Mouse (Mus musculus): ENCODE measurements around the gene Foxf1. TPM values are rescaled to one million over a fixed set of nuclear protein-coding genes. Genes with fewer than 3 reads are reported as not detected.

The Foxf1 gene
- polyA plus RNA-seq (2015; fragmentation: Nextera tagmentation; extraction: Ambion mirVana), result 59.3 and 64.0 TPM in 2 replicates

DNA sequence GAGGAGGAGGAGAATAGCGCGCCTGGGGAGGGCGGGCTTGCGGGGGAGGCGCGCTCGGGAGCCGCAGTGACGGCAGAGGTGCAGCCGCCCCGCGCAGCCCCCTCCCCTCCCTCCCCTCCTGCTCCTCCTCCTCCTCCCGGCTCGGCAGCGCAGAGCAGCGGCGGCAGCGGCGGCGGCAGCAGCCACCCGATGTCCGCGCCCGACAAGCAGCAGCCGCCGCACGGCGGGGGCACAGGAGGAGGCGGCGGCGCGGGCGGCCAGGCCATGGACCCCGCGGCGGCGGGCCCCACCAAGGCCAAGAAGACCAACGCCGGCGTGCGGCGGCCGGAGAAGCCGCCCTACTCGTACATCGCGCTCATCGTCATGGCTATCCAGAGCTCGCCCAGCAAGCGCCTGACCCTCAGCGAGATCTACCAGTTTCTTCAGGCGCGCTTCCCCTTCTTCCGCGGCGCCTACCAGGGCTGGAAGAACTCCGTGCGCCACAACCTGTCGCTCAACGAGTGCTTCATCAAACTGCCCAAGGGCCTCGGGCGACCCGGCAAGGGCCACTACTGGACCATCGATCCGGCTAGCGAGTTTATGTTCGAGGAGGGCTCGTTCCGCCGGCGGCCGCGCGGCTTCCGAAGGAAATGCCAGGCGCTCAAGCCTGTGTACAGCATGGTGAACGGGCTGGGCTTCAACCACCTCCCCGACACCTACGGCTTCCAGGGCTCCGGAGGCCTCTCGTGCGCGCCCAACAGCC is at the start of gene Foxf1:
Foxf1 (plus strand) TSS at position 177 of the 742 bp plus-strand sequence.
- Histone ChIP-seq H3K27ac (replicated peaks) (peak within 1 kb of the TSS; percentile 99), H3K36me3 (ENCODE audit: control insufficient read depth, insufficient read depth, low read length) (no peaks in the 10 kb centered on the region; the same call in 1 of the 2 replicates), H3K9ac (ENCODE audit: low read length) (peak within 1 kb of the TSS; percentile 89), H3K9me3 (ENCODE audit: control insufficient read depth, low read length) (no peaks in the 10 kb centered on the region), H3K4me3 (ENCODE audit: low read depth, low read length) (peak within 1 kb of the TSS; percentile 69), H3K4me1 (replicated peaks; ENCODE audit: control insufficient read depth, insufficient read depth) (no peaks in the 10 kb centered on the region), H3K4me2 (replicated peaks; ENCODE audit: low read depth) (peak within 1 kb of the TSS; percentile 71), H3K27me3 (ENCODE audit: control insufficient read depth, insufficient read depth, low read length) (peaks cover 5% of the 10 kb centered on the region)
- WGBS, result under 1% methylated on average over 46 of the region's 83 CpGs
- ATAC-seq (ENCODE audit: low FRiP score, low TSS enrichment) (peak; percentile 71; the same call in 1 of the 2 replicates), DNase-seq (ENCODE audit: low spot score) (peak; percentile 68)
- no peak for TF ChIP-seq CTCF (IDR thresholded peaks at IDR 0.05; ENCODE audit: low read depth)
- TF ChIP-seq EP300 (optimal IDR thresholded peaks at IDR 0.05), result no peak

DNA sequence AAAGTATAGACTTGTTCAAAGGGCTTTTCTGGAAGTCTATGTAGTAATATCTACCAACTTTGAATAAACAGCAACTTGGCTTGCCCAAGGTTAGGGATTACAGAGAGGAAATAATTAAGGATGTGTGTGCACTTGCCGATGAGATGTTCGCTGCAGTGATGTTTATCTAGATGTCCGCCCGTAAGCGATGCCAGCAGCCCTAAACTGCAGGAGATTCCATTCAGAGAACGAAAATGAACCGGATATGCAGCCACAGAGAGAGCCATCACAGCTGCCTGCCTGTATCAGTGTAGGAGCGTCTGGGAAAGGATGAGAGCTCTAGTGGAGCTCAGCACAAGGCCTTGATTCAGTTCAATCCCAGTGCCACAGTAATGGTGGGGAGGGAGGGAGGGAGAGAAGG is 48.6 kb upstream of the Foxf1 start:
- H3K4me1 ChIP-seq (replicated peaks; ENCODE audit: control insufficient read depth, insufficient read depth), result no peaks in the 10 kb centered on the region
- 40% methylated on average over 8 of the region's 8 CpGs for WGBS
- H3K4me3 ChIP-seq (ENCODE audit: low read depth, low read length), result no peak overlapping the region
- H3K9me3 ChIP-seq (ENCODE audit: control insufficient read depth, low read length), result no peaks in the 10 kb centered on the region
- no peaks in the 10 kb centered on the region for H3K36me3 ChIP-seq (ENCODE audit: control insufficient read depth, insufficient read depth, low read length)
- no peak overlapping the region for H3K9ac ChIP-seq (ENCODE audit: low read length)
- ATAC-seq (ENCODE audit: low FRiP score, low TSS enrichment) (peak; percentile 56; the same call in 1 of the 2 replicates), DNase-seq (ENCODE audit: low spot score) (no peak)
- no peak for TF ChIP-seq EP300 (optimal IDR thresholded peaks at IDR 0.05)
- TF ChIP-seq CTCF (IDR thresholded peaks at IDR 0.05; ENCODE audit: low read depth), result no peak
- no peaks in the 10 kb centered on the region for H3K27me3 ChIP-seq (ENCODE audit: control insufficient read depth, insufficient read depth, low read length)
- H3K27ac ChIP-seq (replicated peaks), result 0 out of 2 replicates have a peak overlapping the region, but pooled peaks have one; percentile 3
- H3K4me2 ChIP-seq (replicated peaks; ENCODE audit: low read depth), result no peak overlapping the region

DNA sequence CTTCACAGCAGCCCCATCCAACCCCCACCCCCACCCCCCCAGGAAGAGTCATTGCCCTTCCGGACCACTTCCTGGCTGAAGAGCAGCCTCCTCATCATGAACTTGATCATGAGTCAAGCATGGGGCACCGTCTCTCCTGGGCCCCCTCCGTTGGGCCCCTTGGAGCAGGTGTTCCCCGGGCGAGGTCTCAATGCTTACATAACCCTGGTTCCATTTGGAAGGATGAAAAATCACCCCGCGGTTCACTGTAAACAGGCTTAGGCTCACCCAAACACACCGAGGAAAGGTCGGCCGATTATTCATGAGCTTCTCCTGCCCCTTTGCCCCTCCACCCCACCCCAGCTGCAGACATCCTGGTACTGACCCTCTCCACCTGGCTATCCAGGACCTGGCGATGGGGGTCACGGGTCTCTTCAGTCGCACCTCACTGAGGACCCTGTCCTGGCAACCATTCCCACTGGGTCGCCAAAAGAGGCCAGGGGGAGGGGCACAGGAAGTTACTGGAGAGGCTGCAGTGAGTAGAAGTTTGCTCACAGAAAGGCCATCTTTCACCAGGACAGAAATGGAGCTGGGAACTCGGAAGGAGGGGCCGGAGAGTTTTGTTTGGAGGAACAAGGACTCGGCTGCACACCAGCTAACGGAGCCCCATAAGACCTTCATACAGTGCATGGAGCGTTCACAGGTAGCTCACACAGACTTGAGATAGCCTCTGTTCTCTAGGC is 40.3 kb upstream of the Foxf1 start:
- TF ChIP-seq EP300 (optimal IDR thresholded peaks at IDR 0.05), result no peak
- TF ChIP-seq CTCF (IDR thresholded peaks at IDR 0.05; ENCODE audit: low read depth), result no peak
- Histone ChIP-seq H3K27me3 (ENCODE audit: control insufficient read depth, insufficient read depth, low read length) (no peaks in the 10 kb centered on the region), H3K27ac (replicated peaks) (no peak overlapping the region), H3K4me1 (replicated peaks; ENCODE audit: control insufficient read depth, insufficient read depth) (peaks cover 5% of the 10 kb centered on the region), H3K4me2 (replicated peaks; ENCODE audit: low read depth) (peak overlapping the region; percentile 36; the same call in 1 of the 2 replicates), H3K9ac (ENCODE audit: low read length) (no peak overlapping the region), H3K36me3 (ENCODE audit: control insufficient read depth, insufficient read depth, low read length) (no peaks in the 10 kb centered on the region), H3K4me3 (ENCODE audit: low read depth, low read length) (no peak overlapping the region; the same call in 1 of the 2 replicates), H3K9me3 (ENCODE audit: control insufficient read depth, low read length) (peaks cover 4% of the 10 kb centered on the region; the same call in 1 of the 2 replicates)
- ATAC-seq (ENCODE audit: low FRiP score, low TSS enrichment), result peak; percentile 57; the same call in 1 of the 2 replicates
- WGBS, result 9% methylated on average over 19 of the region's 19 CpGs
- peak; percentile 26 for DNase-seq (ENCODE audit: low spot score)

DNA sequence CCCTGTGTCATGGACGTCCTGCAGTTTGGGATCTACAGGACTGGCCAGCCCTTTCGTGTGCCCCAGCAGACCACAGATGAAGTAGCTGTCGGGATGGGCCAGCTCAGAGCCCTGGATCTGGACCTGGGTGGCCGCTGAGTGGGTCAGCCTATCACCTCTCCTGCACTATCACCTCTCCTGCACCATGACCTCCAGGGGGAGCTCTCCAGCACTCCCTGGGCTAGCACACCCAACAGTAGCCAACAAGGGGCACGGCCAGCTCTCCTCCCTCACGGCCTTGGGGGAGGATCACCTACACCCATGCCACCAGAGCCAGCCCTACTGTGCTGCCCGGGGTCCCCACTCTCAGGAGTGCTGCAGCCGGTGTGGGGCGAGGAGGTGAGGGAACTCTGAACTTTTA is 36.7 kb upstream of the Foxf1 start:
- no peak for ATAC-seq (ENCODE audit: low FRiP score, low TSS enrichment)
- H3K27me3 ChIP-seq (ENCODE audit: control insufficient read depth, insufficient read depth, low read length), result no peaks in the 10 kb centered on the region
- no peaks in the 10 kb centered on the region for H3K36me3 ChIP-seq (ENCODE audit: control insufficient read depth, insufficient read depth, low read length)
- peaks cover 4% of the 10 kb centered on the region; the same call in 1 of the 2 replicates for H3K9me3 ChIP-seq (ENCODE audit: control insufficient read depth, low read length)
- no peak overlapping the region for H3K9ac ChIP-seq (ENCODE audit: low read length)
- no peak for DNase-seq (ENCODE audit: low spot score)
- WGBS, result 71% methylated on average over 9 of the region's 9 CpGs
- H3K4me1 ChIP-seq (replicated peaks; ENCODE audit: control insufficient read depth, insufficient read depth), result peaks cover 5% of the 10 kb centered on the region
- TF ChIP-seq EP300 (optimal IDR thresholded peaks at IDR 0.05) (no peak), CTCF (IDR thresholded peaks at IDR 0.05; ENCODE audit: low read depth) (peak; percentile 36)
- no peak overlapping the region for H3K4me3 ChIP-seq (ENCODE audit: low read depth, low read length)
- H3K27ac ChIP-seq (replicated peaks), result no peak overlapping the region
- no peak overlapping the region for H3K4me2 ChIP-seq (replicated peaks; ENCODE audit: low read depth)

DNA sequence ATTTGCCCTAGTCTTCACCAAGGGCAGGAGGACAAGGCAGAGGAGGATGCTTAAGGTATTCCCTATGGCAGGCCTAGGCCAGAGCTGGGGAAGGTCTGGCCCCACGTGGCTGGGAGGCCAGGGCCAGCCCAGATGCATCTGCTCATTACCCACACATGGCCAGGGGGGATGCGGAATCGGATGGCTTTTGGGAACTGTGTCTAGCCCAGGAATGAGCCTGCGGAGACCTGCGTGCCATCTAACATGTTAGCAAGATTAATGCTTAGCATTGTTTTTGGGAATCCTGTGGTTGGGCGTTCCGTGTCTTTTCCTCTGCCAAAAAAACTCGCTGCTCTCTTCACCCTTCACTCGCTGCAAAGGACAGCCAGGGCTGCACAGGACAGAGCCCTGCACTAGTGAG is 26.1 kb upstream of the Foxf1 start:
- no peak overlapping the region for H3K9ac ChIP-seq (ENCODE audit: low read length)
- no peaks in the 10 kb centered on the region for H3K4me1 ChIP-seq (replicated peaks; ENCODE audit: control insufficient read depth, insufficient read depth)
- H3K4me2 ChIP-seq (replicated peaks; ENCODE audit: low read depth), result no peak overlapping the region
- WGBS, result 55% methylated on average over 9 of the region's 9 CpGs
- no peak overlapping the region for H3K4me3 ChIP-seq (ENCODE audit: low read depth, low read length)
- TF ChIP-seq CTCF (IDR thresholded peaks at IDR 0.05; ENCODE audit: low read depth), result no peak
- no peak for TF ChIP-seq EP300 (optimal IDR thresholded peaks at IDR 0.05)
- no peaks in the 10 kb centered on the region for H3K36me3 ChIP-seq (ENCODE audit: control insufficient read depth, insufficient read depth, low read length)
- no peak overlapping the region for H3K27ac ChIP-seq (replicated peaks)
- H3K9me3 ChIP-seq (ENCODE audit: control insufficient read depth, low read length), result no peaks in the 10 kb centered on the region
- DNase-seq (ENCODE audit: low spot score), result no peak
- ATAC-seq (ENCODE audit: low FRiP score, low TSS enrichment), result no peak
- H3K27me3 ChIP-seq (ENCODE audit: control insufficient read depth, insufficient read depth, low read length), result no peaks in the 10 kb centered on the region

Measured in stomach, postnatal 0 days (tissue).